Mouse (Mus musculus) midbrain, embryonic 10.5 days (tissue): ENCODE data around the gene Gm20388. TPM values are rescaled to one million over a fixed set of nuclear protein-coding genes. Genes with fewer than 3 reads are reported as not detected.
A peak's percentile ranks its signal among the peaks of the same experiment; 100 is the strongest.

Experiments
- DNase-seq: peaks from one replicate; pipeline ENCODE4 v3.0.0-alpha.2; 2017; ENCODE audit warnings: low spot score
- H3K27ac ChIP-seq: fragments of 300-500 bp; sonication (generic); replicated peaks from 2 replicates; pipeline ENCODE4 v1.5.1; 2016; ENCODE audit warnings: mild to moderate bottlenecking
- H3K27me3 ChIP-seq: fragments of 300-500 bp; sonication (generic); 2 replicates; pipeline ENCODE4 v1.6.1; 2016; ENCODE audit warnings: low read depth, mild to moderate bottlenecking; ENCODE audit not compliant: poor library complexity, severe bottlenecking
- H3K36me3 ChIP-seq: fragments of 300-500 bp; sonication (generic); 2 replicates; pipeline ENCODE4 v1.6.1; 2016; ENCODE audit warnings: mild to moderate bottlenecking, moderate library complexity
- H3K4me1 ChIP-seq: fragments of 300-500 bp; sonication (generic); 2 replicates; pipeline ENCODE4 v1.6.1; 2016
- H3K4me3 ChIP-seq: fragments of 300-500 bp; sonication (generic); 2 replicates; pipeline ENCODE4 v1.5.1; 2016; ENCODE audit warnings: mild to moderate bottlenecking, moderate library complexity
- H3K9me3 ChIP-seq: fragments of 300-500 bp; sonication (generic); replicated peaks from 2 replicates; pipeline ENCODE4 v1.6.1; 2016; ENCODE audit warnings: mild to moderate bottlenecking
- WGBS: fragments of 180-500 bp; shearing (Covaris S2); methylation state at CpG from one replicate; pipeline ENCODE4 v1.1.7; 2016; 5-methylcytosine and 5-hydroxymethylcytosine counted together
- polyA plus RNA-seq: library from polyadenylated mRNA; unstranded; fragments of >200 nt; fragmentation: Nextera tagmentation; extraction: Ambion mirVana; gene quantifications from 2 replicates; pipeline ENCODE4 v1.2.1, GENCODE M21; 2016

Gene Gm20388
- polyA plus RNA-seq, 1 experiment from 2014 or later = 7.1 TPM

DNA sequence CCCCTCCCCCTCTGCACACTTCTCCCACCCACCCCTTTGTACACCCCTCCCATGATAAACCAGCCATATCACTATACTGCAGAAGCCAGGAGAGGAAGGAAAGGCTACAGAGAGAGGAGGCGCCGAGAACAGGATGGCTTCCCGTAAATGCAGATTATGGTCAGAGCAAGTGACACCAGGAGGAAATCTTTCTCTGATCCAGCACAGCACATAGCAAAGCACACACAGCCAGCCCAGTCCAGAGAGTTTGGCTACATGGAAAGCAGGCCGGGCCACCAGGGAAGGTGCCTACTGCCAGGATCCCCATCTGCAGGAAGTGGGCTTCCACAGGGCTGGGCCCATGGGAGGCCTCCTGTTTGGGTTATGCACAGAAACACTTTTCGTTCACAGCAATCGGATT, 4383.8 kb downstream of the Gm20388 start:
- Histone ChIP-seq H3K4me1 (peaks cover 32% of the 10 kb centered on the region), H3K27ac (peak overlapping the region; percentile 3), H3K27me3 (no peaks in the 10 kb centered on the region), H3K36me3 (peaks cover 37% of the 10 kb centered on the region), H3K4me3 (no peak overlapping the region), H3K9me3 (no peaks in the 10 kb centered on the region)
- no peak for DNase-seq
- WGBS = 88% methylated on average over 6 of the region's 6 CpGs

DNA sequence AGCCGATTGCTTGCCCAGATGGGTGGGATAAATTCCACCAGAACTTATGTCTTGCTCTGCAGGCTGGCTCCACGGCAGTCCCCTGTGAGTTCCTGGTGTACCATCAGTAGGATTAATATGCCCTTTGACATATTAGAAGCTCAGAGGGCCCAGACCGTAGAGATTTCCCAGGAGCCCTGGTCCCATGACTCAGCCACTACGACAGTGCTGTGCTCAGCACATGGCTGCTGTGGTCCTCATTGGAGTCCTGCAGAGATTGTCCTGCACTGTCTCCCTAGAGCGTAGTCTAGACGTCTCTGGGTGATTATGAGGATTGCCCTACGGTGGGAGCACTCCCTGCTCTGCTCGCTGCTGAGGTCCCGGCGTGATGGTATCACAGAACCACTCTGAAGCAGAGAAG, 4384.3 kb downstream of the Gm20388 start:
- H3K4me1 ChIP-seq = peaks cover 32% of the 10 kb centered on the region
- DNase-seq = no peak
- H3K9me3 ChIP-seq = no peaks in the 10 kb centered on the region
- 87% methylated on average over 10 of the region's 10 CpGs for WGBS
- no peaks in the 10 kb centered on the region for H3K27me3 ChIP-seq
- H3K27ac ChIP-seq = peak overlapping the region; percentile 3; the same call in 1 of the 2 replicates
- H3K4me3 ChIP-seq = no peak overlapping the region
- H3K36me3 ChIP-seq = peaks cover 37% of the 10 kb centered on the region

DNA sequence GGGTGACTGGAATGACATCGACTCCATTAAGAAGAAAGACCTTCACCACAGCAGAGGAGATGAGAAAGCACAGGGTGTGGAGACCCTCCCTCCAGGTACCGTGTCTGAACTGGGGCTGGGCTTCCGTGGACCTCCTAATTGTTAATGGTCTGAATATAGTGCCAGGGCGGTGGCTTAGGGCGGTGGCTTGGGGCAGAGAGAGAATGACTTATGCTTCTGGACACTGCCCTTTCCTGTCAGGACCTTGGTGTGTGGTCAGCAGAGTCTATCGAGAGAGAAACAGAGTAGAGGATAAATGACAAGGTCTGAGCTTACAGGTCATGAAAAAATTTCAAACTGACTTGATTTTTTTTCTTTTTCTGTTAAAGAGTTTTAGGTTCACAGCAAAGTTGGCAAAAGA, 4384.7 kb downstream of the Gm20388 start:
- peak overlapping the region; percentile 3; the same call in 1 of the 2 replicates for H3K27ac ChIP-seq
- H3K4me1 ChIP-seq = peaks cover 30% of the 10 kb centered on the region
- no peak for DNase-seq
- peaks cover 37% of the 10 kb centered on the region for H3K36me3 ChIP-seq
- WGBS = 88% methylated on average over 6 of the region's 6 CpGs
- no peak overlapping the region for H3K4me3 ChIP-seq
- no peaks in the 10 kb centered on the region for H3K9me3 ChIP-seq
- no peaks in the 10 kb centered on the region for H3K27me3 ChIP-seq

DNA sequence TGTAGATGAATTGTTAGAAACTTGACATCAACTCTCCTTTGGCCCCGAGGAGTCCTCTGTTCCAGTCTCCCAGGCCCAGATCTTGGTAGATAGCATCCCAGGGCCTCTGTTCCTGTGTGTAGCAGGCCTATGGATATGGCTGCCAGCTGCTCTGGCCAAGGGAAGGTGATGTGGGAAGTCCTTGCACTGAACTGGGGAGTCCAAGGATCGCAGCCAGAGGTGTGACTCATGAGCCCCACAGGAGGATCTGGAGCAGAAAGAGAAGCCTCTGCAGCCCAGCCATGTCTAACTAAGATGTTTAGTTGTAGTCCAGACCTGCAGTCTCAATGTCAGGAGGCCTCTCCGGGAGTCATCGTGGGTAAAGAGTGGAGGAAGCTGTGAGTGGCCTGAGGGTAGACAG, 4390.9 kb downstream of the Gm20388 start:
- H3K36me3 ChIP-seq = peaks cover 57% of the 10 kb centered on the region
- H3K9me3 ChIP-seq = no peaks in the 10 kb centered on the region
- WGBS = 94% methylated on average over 4 of the region's 4 CpGs
- H3K27ac ChIP-seq = no peak overlapping the region
- no peaks in the 10 kb centered on the region; the same call in 1 of the 2 replicates for H3K4me1 ChIP-seq
- DNase-seq = no peak
- H3K4me3 ChIP-seq = no peak overlapping the region
- H3K27me3 ChIP-seq = no peaks in the 10 kb centered on the region

DNA sequence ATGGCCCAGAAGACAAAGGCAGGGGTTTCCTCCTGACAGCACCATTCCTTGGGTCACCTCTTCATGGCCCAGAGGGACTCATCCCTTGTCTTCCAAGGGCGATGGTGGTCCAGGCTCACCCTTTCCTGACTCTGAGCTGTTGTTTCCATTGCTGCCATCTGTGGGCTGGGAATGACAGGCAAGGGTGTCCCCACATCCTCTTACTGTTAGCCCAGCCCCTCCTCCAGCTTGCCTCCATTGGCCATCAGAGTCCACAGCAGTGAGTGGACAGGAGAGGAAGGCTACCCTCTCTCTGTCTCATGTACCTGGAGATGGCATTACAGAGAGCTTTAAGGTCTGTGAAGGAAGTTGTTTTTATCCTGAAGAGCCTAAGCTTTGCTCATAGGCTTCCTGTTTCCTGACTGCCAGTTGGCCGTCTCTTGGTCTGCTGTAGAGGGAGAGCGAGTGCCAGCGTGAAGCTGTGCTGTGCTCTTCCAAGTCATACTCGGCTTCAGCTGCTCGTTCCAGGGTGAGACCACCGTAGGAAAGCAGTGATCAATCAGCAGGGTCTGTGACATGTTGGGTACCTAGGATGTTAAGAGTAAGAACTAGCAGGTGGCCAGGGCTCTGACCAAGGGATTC, 4391.4 kb downstream of the Gm20388 start:
- Histone ChIP-seq H3K27ac (no peak overlapping the region), H3K4me1 (no peaks in the 10 kb centered on the region; the same call in 1 of the 2 replicates), H3K36me3 (peaks cover 56% of the 10 kb centered on the region), H3K4me3 (no peak overlapping the region), H3K9me3 (no peaks in the 10 kb centered on the region), H3K27me3 (no peaks in the 10 kb centered on the region)
- 90% methylated on average over 7 of the region's 7 CpGs for WGBS
- DNase-seq = no peak

DNA sequence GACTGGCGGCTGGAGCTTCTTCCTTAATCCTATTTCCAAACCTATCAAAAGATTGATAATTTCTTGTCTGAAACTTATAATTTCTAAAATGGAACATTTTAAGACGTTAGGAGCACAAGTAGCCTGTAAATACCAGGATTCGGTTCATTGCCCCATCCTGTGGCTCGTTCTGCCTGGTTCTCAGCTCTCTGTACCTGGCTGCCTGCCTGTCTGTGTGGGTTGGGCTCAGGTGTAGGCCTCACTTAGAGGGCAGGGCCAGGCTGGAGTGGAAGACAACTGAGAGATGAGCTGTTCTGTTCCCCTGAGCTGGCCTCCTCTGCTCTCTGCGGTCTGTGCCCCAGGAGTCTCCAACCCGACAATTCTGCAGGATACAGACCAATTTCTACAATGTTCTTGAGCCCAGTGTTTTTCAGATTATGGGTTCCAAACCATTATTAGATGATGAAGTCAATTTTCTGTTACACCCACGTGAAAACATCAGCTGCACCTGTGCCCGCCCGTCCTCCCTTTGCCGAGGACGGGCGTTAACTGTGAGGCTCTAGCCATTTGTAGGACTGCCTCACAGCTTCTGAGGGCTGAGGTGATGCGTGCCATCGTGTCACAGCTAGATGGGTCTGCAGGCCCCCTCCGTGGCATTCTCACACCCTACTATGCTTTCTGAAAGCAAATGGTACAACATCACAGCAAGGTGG, 4392.7 kb downstream of the Gm20388 start:
- DNase-seq = no peak
- H3K27ac ChIP-seq = peak overlapping the region; percentile 38; the same call in 1 of the 2 replicates
- no peaks in the 10 kb centered on the region for H3K9me3 ChIP-seq
- H3K27me3 ChIP-seq = no peaks in the 10 kb centered on the region
- WGBS = 93% methylated on average over 15 of the region's 15 CpGs
- H3K4me3 ChIP-seq = no peak overlapping the region
- peaks cover 59% of the 10 kb centered on the region for H3K36me3 ChIP-seq
- H3K4me1 ChIP-seq = no peaks in the 10 kb centered on the region; the same call in 1 of the 2 replicates

DNA sequence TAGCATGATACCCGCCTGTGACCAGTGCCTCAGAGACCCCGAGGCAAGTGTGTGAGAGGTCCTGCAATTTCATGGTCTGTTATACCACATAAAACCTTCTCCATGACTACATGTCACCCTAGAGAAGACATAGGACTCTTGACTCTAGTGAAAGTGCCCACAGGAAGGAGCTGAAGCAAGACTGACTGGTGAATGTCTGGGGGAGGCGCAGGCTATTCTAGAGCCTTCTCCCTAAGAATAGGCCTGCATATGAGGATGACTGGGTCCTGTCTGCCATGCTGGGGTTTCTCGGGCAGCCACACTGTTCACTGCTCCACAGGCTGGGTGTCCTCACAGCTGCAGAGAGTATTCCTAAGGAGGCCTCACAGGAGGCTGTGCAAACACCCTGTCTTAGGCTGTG, 4393.5 kb downstream of the Gm20388 start:
- H3K27ac ChIP-seq = peak overlapping the region; percentile 38
- H3K36me3 ChIP-seq = peaks cover 60% of the 10 kb centered on the region

DNA sequence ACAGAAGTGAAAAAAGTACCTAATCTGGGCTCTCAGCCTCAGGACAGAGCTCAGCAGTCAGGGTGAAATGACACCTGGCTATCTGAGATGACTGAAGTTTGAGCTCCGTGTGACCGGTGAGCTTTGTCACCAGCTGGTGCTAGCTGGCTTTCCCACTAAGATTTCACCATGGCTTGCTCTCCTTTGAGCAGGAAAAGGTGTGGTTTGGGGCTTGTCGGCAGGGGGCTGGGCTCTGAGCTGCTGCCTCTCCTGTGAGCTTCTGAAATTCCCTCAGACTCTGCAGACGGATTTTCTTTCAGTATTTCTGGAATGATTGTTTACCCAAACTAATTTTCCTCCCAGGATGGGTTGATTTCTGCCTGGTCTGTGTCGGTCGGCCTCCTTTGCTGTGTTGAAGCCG, 4395.9 kb downstream of the Gm20388 start:
- Histone ChIP-seq H3K36me3 (peaks cover 74% of the 10 kb centered on the region), H3K4me3 (no peak overlapping the region), H3K27ac (no peak overlapping the region), H3K9me3 (no peaks in the 10 kb centered on the region), H3K27me3 (no peaks in the 10 kb centered on the region), H3K4me1 (peaks cover 17% of the 10 kb centered on the region)
- DNase-seq = no peak
- WGBS = 68% methylated on average over 7 of the region's 7 CpGs

More for the DNA sequence above, 4393.5 kb downstream of the Gm20388 start:
- no peaks in the 10 kb centered on the region for H3K9me3 ChIP-seq
- no peaks in the 10 kb centered on the region for H3K27me3 ChIP-seq
- no peaks in the 10 kb centered on the region; the same call in 1 of the 2 replicates for H3K4me1 ChIP-seq
- DNase-seq = no peak
- H3K4me3 ChIP-seq = no peak overlapping the region
- 87% methylated on average over 4 of the region's 4 CpGs for WGBS

DNA sequence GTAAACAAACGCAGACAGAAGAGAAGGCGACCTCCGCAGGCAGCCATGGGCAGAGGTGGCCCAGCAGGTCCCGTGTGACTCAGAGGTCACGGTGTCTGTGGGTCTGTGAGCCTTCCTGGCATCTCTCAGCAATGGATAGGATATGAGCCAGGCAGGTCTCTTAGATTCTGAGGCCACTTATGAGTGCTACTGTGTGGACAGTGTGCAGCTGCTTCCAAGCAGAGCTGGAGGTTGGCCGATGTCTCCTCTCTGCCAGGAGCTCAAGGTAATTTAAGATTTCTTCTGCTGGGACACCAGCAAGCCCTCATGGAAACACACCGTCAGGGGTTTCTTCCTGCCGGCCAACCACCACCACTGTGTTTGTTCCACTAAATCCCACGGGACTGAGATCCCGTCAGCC, 4397.1 kb downstream of the Gm20388 start:
- WGBS = 94% methylated on average over 10 of the region's 10 CpGs
- H3K27ac ChIP-seq = no peak overlapping the region
- peaks cover 74% of the 10 kb centered on the region for H3K36me3 ChIP-seq
- H3K27me3 ChIP-seq = no peaks in the 10 kb centered on the region
- H3K4me1 ChIP-seq = peaks cover 17% of the 10 kb centered on the region
- no peak for DNase-seq
- H3K4me3 ChIP-seq = no peak overlapping the region
- no peaks in the 10 kb centered on the region for H3K9me3 ChIP-seq

DNA sequence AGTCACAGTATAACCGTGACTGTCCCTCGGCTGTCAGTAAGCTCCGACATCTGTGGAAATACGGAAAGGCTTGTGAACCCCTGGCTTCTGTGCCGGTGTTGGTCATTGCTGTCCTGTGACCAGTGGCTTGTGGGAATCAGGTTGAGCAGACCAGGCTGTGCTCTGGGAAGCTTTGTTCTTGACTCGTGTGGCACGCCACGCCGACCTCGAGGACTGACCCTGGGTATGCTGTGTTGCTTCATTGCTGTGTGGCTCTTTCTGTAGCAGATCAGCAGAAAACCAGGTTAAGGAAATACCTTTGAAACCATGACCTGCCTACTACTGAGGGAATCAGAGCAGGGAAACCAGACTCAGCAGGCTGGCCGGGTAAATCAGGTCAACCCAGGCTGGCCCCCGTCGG, 4399.9 kb downstream of the Gm20388 start:
- peaks cover 61% of the 10 kb centered on the region for H3K36me3 ChIP-seq
- DNase-seq = no peak
- no peaks in the 10 kb centered on the region for H3K27me3 ChIP-seq
- no peak overlapping the region for H3K27ac ChIP-seq
- no peaks in the 10 kb centered on the region for H3K9me3 ChIP-seq
- no peak overlapping the region for H3K4me3 ChIP-seq
- peaks cover 31% of the 10 kb centered on the region for H3K4me1 ChIP-seq
- WGBS = 87% methylated on average over 13 of the region's 13 CpGs

DNA sequence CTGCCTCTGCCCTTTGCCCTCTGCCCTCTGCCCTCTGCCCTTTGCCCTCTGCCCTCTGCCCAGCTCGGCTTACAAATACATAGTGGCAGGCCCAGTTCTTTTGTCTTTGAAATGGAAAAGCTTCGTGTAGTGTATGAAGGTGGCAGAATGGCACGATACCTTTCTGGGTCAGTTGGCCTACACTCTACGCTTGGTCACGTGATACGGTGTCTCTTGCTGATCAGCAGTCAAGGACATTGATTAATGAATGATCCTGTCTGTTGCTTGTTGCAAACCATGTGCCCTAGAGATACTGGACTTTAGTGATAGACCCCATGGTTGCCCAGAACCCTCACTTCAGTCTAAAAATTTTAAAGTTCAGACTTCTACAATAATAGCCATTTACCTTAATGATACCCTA, 4400.5 kb downstream of the Gm20388 start:
- Histone ChIP-seq H3K9me3 (no peaks in the 10 kb centered on the region), H3K4me1 (peaks cover 34% of the 10 kb centered on the region), H3K27ac (no peak overlapping the region), H3K4me3 (no peak overlapping the region), H3K27me3 (no peaks in the 10 kb centered on the region), H3K36me3 (peaks cover 55% of the 10 kb centered on the region)
- no peak for DNase-seq
- WGBS = 78% methylated on average over 6 of the region's 6 CpGs

DNA sequence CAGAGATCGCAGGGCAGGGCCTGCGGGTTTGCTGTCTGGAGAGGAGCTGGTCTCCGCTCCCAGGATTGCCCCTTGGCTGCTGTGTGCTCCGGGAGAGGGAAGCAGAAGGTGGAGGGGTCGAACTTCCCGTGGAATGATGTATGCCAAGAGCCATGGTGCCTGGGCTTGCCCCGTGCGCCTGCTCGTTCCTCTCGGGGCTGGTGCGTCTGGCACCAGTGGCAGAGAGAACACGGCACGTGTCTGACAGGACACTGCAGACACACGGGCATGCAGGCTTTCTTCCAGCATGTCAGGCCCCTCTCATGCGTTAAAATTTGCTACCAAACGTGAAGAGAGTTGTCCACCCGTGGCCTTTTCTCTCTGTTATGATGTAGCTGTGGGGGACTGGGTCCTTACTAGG, 4401.1 kb downstream of the Gm20388 start:
- WGBS = 95% methylated on average over 17 of the region's 17 CpGs
- Histone ChIP-seq H3K9me3 (no peaks in the 10 kb centered on the region), H3K27ac (no peak overlapping the region), H3K4me3 (no peak overlapping the region), H3K36me3 (peaks cover 49% of the 10 kb centered on the region), H3K27me3 (no peaks in the 10 kb centered on the region), H3K4me1 (peaks cover 41% of the 10 kb centered on the region)
- DNase-seq = no peak

DNA sequence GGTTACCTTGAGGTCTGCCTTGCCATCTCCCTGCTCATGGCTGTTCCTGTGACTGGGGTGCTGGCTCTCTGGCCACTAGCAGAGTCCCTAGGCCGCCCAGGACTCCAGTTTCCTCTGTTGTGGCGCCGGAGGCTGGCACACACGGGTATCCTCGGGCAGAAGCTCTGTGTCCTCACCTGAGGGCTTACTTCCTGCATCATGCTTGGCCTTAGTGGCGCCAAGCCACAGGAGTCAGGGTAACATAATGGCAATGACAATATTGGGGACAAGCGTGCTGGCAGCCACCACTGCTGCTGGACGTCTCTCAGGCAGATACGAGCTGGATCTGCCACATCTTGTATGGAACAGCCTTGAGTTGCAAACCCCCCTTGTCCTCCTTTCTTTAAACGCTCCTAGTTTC, 4401.6 kb downstream of the Gm20388 start:
- no peak for DNase-seq
- H3K9me3 ChIP-seq = no peaks in the 10 kb centered on the region
- H3K36me3 ChIP-seq = peaks cover 44% of the 10 kb centered on the region
- WGBS = 91% methylated on average over 10 of the region's 10 CpGs
- peaks cover 46% of the 10 kb centered on the region for H3K4me1 ChIP-seq
- no peaks in the 10 kb centered on the region for H3K27me3 ChIP-seq
- H3K4me3 ChIP-seq = no peak overlapping the region
- H3K27ac ChIP-seq = no peak overlapping the region
